Mouse (Mus musculus) forebrain, embryonic 13.5 days (tissue): Measurements from ENCODE around the gene Ndufa7. TPM values are rescaled to one million over a fixed set of nuclear protein-coding genes. Genes with fewer than 3 reads are reported as not detected.

Experiments
- ATAC-seq: fragments of 200-750 bp; cut with Nextera tagmentation; 2 replicates; pipeline ENCODE4 v1.8.0; 2017
- H3K27ac ChIP-seq: fragments of 300-500 bp; sonication (generic); 2 replicates; pipeline ENCODE4 v1.5.1; 2015; ENCODE audit warnings: inconsistent platforms, mild to moderate bottlenecking, moderate library complexity
- H3K27me3 ChIP-seq: fragments of 300-500 bp; sonication (generic); 2 replicates; pipeline ENCODE4 v1.6.1; 2015; ENCODE audit warnings: mild to moderate bottlenecking, inconsistent platforms
- H3K36me3 ChIP-seq: fragments of 300-500 bp; sonication (generic); 2 replicates; pipeline ENCODE4 v1.6.1; 2015; ENCODE audit warnings: mild to moderate bottlenecking, inconsistent platforms; ENCODE audit not compliant: poor library complexity, severe bottlenecking
- H3K4me1 ChIP-seq: fragments of 300-500 bp; sonication (generic); 2 replicates; pipeline ENCODE4 v1.6.1; 2015; ENCODE audit warnings: inconsistent platforms
- H3K4me2 ChIP-seq: fragments of 300-500 bp; sonication (generic); 2 replicates; pipeline ENCODE4 v1.6.1; 2015; ENCODE audit warnings: inconsistent platforms, mild to moderate bottlenecking, moderate library complexity
- H3K4me3 ChIP-seq: fragments of 300-500 bp; sonication (generic); 2 replicates; pipeline ENCODE4 v1.5.1; 2015; ENCODE audit warnings: mild to moderate bottlenecking, inconsistent platforms
- H3K9ac ChIP-seq: fragments of 300-500 bp; sonication (generic); 2 replicates; pipeline ENCODE4 v1.6.1; 2015; ENCODE audit warnings: mild to moderate bottlenecking, inconsistent platforms
- H3K9me3 ChIP-seq: fragments of 300-500 bp; sonication (generic); replicated peaks from 2 replicates; pipeline ENCODE4 v1.6.1; 2016; ENCODE audit warnings: inconsistent platforms
- WGBS: fragments of 180-500 bp; shearing (Covaris S2); methylation state at CpG from one replicate; pipeline ENCODE4 v1.1.7; 2015; 5-methylcytosine and 5-hydroxymethylcytosine counted together
- polyA plus RNA-seq: library from polyadenylated mRNA; unstranded; fragments of >200 nt; fragmentation: Nextera tagmentation; extraction: Ambion mirVana; gene quantifications from 2 replicates; pipeline ENCODE4 v1.2.1, GENCODE M21; 2015

Gene Ndufa7
- 473 and 507 TPM in 2 replicates for polyA plus RNA-seq

DNA sequence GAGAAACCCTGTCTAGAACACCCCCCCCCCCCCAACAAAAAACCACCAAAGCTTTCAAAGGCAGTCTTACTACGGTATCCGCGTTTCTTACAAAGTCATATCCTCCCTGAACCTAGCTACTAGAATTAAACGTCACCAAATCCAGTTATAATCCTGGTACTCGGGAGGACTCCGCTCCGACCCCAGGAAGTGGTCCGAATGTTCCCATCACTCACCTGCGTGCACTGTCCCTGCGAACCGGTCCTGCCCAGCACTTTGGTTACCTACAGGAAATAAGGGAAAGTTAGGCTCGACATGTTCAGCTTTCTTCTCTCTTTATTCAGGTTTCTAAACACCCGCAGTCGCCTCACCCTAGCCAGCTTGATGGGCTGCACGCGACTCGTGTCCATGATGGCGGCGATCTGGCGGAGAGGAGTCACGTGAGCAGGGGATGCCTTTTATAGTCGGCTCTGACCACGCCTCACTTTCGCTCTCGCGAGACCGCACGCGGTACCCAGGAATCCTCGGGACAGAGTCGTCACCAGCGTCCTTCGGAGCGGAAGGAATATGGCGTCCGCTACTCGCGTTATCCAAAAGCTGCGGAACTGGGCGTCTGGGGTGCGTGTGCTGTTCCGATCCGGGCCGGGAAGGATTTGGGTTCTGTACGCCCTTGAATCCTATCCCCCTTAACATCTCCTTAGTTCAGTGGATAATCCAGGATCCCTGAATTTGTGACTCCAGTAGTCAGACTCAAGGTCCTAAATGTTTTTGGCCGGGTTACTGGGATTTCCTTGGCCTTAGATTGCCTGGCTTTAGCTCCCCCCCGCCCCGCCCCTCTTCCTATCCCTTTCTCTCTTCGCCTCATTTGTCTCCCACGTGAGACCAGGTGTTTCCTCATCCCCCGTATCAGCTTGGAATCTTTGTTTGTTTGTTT is at the start of gene Ndufa7, which contains the start of gene Rps28:
Ndufa7 (plus strand) TSS at position 489 of the 913 bp plus-strand sequence.
Rps28 (minus strand) TSS at position 479 of the 913 bp plus-strand sequence.
- under 1% methylated on average over 51 of the region's 51 CpGs for WGBS
- no peaks in the 10 kb centered on the region for H3K9me3 ChIP-seq
- peaks cover 42% of the 10 kb centered on the region for H3K36me3 ChIP-seq
- peak within 1 kb of the TSS; percentile 95 for H3K4me2 ChIP-seq
- H3K27me3 ChIP-seq: no peaks in the 10 kb centered on the region
- H3K27ac ChIP-seq: peak within 1 kb of the TSS; percentile 85
- H3K4me3 ChIP-seq: peak within 1 kb of the TSS; percentile 85
- peak within 1 kb of the TSS; percentile 86 for H3K9ac ChIP-seq
- peaks cover 45% of the 10 kb centered on the region for H3K4me1 ChIP-seq
- peak; percentile 95 for ATAC-seq

- H3K9ac ChIP-seq: no peak overlapping the region
- H3K36me3 ChIP-seq: no peaks in the 10 kb centered on the region
- no peak for ATAC-seq
- no peaks in the 10 kb centered on the region for H3K27me3 ChIP-seq
- H3K9me3 ChIP-seq: no peaks in the 10 kb centered on the region
- peaks cover 13% of the 10 kb centered on the region for H3K4me1 ChIP-seq
- H3K4me2 ChIP-seq: no peak overlapping the region
- 91% methylated on average over 8 of the region's 8 CpGs for WGBS
- H3K27ac ChIP-seq: no peak overlapping the region
- no peak overlapping the region for H3K4me3 ChIP-seq
Measured at GRCm38 (mm10) chr17:33774573-33775155, 49.7 kb upstream of the Ndufa7 start.

GRCm38 (mm10) chr17:33775287-33775686 is 49.1 kb upstream of the Ndufa7 start:
- peaks cover 18% of the 10 kb centered on the region for H3K4me1 ChIP-seq
- no peaks in the 10 kb centered on the region for H3K36me3 ChIP-seq
- H3K9me3 ChIP-seq: no peaks in the 10 kb centered on the region
- over 99% methylated on average over 4 of the region's 4 CpGs for WGBS
- no peak for ATAC-seq
- H3K27ac ChIP-seq: no peak overlapping the region
- H3K4me2 ChIP-seq: no peak overlapping the region
- no peak overlapping the region for H3K9ac ChIP-seq
- no peaks in the 10 kb centered on the region for H3K27me3 ChIP-seq
- H3K4me3 ChIP-seq: no peak overlapping the region

- Histone ChIP-seq H3K27me3 (peaks cover 10% of the 10 kb centered on the region; the same call in 1 of the 2 replicates), H3K9me3 (no peaks in the 10 kb centered on the region), H3K4me3 (no peak overlapping the region), H3K4me1 (peaks cover 35% of the 10 kb centered on the region), H3K4me2 (peak overlapping the region; percentile 16), H3K36me3 (no peaks in the 10 kb centered on the region), H3K9ac (no peak overlapping the region), H3K27ac (0 out of 2 replicates have a peak overlapping the region, but pooled peaks have one; percentile 10)
- 64% methylated on average over 9 of the region's 9 CpGs for WGBS
- peak; percentile 67; the same call in 1 of the 2 replicates for ATAC-seq
Measured at GRCm38 (mm10) chr17:33779271-33779966, 45.0 kb upstream of the Ndufa7 start.

GRCm38 (mm10) chr17:33779967-33780295 is 44.4 kb upstream of the Ndufa7 start:
- peaks cover 10% of the 10 kb centered on the region; the same call in 1 of the 2 replicates for H3K27me3 ChIP-seq
- 90% methylated on average over 5 of the region's 5 CpGs for WGBS
- ATAC-seq: no peak
- H3K4me3 ChIP-seq: no peak overlapping the region
- H3K4me1 ChIP-seq: peaks cover 35% of the 10 kb centered on the region
- no peaks in the 10 kb centered on the region for H3K9me3 ChIP-seq
- H3K4me2 ChIP-seq: peak overlapping the region; percentile 16; the same call in 1 of the 2 replicates
- H3K9ac ChIP-seq: no peak overlapping the region
- H3K36me3 ChIP-seq: no peaks in the 10 kb centered on the region
- H3K27ac ChIP-seq: no peak overlapping the region

GRCm38 (mm10) chr17:33780431-33780830 is 43.9 kb upstream of the Ndufa7 start:
- peaks cover 35% of the 10 kb centered on the region for H3K4me1 ChIP-seq
- H3K4me3 ChIP-seq: no peak overlapping the region
- no peak for ATAC-seq
- H3K27me3 ChIP-seq: peaks cover 10% of the 10 kb centered on the region; the same call in 1 of the 2 replicates
- no peak overlapping the region for H3K9ac ChIP-seq
- WGBS: 91% methylated on average over 5 of the region's 5 CpGs
- H3K27ac ChIP-seq: no peak overlapping the region
- H3K4me2 ChIP-seq: peak overlapping the region; percentile 85
- no peaks in the 10 kb centered on the region for H3K9me3 ChIP-seq
- H3K36me3 ChIP-seq: no peaks in the 10 kb centered on the region

DNA sequence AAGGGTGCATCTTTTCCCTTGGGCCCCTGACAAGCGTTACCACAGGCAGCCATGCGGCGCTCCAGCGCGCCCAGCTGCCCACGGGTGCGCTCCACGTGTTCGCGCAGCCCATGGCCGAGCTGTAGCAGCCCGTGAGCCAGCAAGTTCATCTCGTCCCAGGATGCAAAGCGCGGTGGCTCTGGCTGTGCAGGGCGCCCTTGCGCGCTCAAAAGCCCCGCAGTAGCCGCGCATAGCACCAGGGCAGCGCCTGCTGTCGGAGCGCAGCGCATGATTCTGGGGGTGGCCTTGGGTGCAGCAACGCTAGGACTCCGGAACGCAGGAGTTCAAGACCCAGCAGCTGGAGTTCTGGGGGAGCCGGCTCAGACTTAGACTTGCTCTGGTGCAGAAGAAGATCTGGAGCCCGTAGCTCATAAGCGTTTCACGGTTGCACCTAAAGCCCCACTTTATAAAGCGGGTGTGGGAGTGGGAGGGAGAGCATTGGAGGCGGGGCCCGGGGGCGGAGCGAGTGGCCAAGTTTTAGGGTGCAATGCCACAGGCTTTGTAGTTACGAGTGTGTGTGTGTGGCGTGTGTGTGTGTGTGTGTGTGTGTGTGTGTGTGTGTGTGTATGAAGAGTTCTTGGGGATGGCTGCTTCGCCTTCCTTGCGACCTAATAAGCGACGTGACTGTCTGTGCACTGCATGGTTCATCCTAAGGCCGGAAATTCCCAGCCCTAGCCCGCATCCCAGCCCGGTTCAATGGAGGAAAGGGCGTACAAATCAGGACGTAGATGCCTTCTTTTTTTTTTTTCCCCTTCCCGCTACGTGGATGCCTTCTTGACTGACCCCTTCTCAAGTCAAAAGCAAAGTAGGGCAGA is 43.0 kb upstream of the Ndufa7 start, which contains the start of gene Angptl4:
Angptl4 (minus strand) TSS at position 707 of the 854 bp plus-strand sequence.
- H3K4me3 ChIP-seq: peak within 1 kb of the TSS; percentile 46
- H3K9ac ChIP-seq: peak within 1 kb of the TSS; percentile 58
- 1% methylated on average over 50 of the region's 50 CpGs for WGBS
- H3K27ac ChIP-seq: no peak within 1 kb of the TSS
- H3K27me3 ChIP-seq: peaks cover 10% of the 10 kb centered on the region; the same call in 1 of the 2 replicates
- no peaks in the 10 kb centered on the region for H3K9me3 ChIP-seq
- peaks cover 35% of the 10 kb centered on the region for H3K4me1 ChIP-seq
- peak; percentile 85 for ATAC-seq
- H3K36me3 ChIP-seq: no peaks in the 10 kb centered on the region
- H3K4me2 ChIP-seq: peak within 1 kb of the TSS; percentile 85

DNA sequence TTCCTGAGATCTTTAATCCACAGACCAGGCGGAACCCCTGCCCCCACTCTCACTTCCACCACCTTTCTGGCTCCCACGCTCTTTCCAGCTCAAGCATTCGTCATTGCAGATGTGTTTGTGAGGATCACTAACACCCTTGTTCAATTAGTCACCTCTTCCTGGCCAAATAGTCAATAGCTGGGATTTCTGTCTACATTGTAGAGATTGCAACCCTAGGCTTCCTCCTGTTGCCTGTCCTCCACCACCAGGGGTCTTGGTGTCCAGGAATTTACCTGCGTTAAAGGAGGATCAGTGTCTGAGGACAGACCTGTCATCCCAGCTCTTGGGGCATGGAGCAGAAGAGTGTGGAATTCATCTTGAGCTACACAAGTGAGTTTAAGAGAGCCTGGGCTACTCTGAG is 42.3 kb upstream of the Ndufa7 start:
- H3K9ac ChIP-seq: no peak overlapping the region

DNA sequence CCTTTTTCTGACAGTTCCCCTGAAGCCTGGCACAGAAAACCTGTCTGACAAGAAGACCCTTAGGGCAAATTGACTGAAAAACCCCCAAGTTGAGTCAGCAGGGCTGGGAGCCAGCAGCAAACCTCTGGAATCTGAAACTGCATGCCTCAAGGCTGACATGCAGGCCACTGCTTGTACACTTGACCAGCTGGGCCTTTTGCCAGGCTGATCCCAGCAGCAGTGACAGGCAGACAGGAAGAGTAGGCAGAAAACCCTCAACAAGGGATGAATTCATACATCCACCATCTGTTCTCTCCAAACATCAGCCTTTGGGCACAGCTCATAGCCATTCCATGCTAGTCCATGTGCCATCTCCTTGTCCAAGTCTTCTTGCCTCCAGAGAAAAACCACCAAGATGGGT is 41.0 kb upstream of the Ndufa7 start:
- peaks cover 35% of the 10 kb centered on the region for H3K4me1 ChIP-seq
- no peaks in the 10 kb centered on the region for H3K36me3 ChIP-seq
- ATAC-seq: no peak
- H3K4me3 ChIP-seq: no peak overlapping the region
- H3K9ac ChIP-seq: no peak overlapping the region
- H3K27me3 ChIP-seq: peaks cover 10% of the 10 kb centered on the region; the same call in 1 of the 2 replicates
- no peak overlapping the region for H3K27ac ChIP-seq
- no peak overlapping the region for H3K4me2 ChIP-seq
- H3K9me3 ChIP-seq: no peaks in the 10 kb centered on the region

More for the DNA sequence above, 42.3 kb upstream of the Ndufa7 start:
- Histone ChIP-seq H3K27ac (no peak overlapping the region), H3K4me2 (peak overlapping the region; percentile 85), H3K4me1 (peaks cover 35% of the 10 kb centered on the region), H3K4me3 (peak overlapping the region; percentile 46; the same call in 1 of the 2 replicates), H3K27me3 (peaks cover 10% of the 10 kb centered on the region; the same call in 1 of the 2 replicates), H3K9me3 (no peaks in the 10 kb centered on the region), H3K36me3 (no peaks in the 10 kb centered on the region)
- WGBS: 56% methylated on average over 4 of the region's 4 CpGs
- no peak for ATAC-seq

GRCm38 (mm10) chr17:33784939-33785338 is 39.4 kb upstream of the Ndufa7 start:
- peaks cover 10% of the 10 kb centered on the region; the same call in 1 of the 2 replicates for H3K27me3 ChIP-seq
- H3K9ac ChIP-seq: no peak overlapping the region
- no peaks in the 10 kb centered on the region for H3K9me3 ChIP-seq
- H3K36me3 ChIP-seq: no peaks in the 10 kb centered on the region
- 91% methylated on average over 2 of the region's 2 CpGs for WGBS
- ATAC-seq: no peak
- peaks cover 20% of the 10 kb centered on the region for H3K4me1 ChIP-seq
- H3K4me2 ChIP-seq: no peak overlapping the region
- H3K4me3 ChIP-seq: no peak overlapping the region
- H3K27ac ChIP-seq: no peak overlapping the region

- whole genome bisulfite sequencing: 83% methylated on average over 18 of the region's 18 CpGs
- ATAC-seq: no peak
Measured at GRCm38 (mm10) chr17:33786375-33786774, 38.0 kb upstream of the Ndufa7 start.

More at GRCm38 (mm10) chr17:33786375-33786774, 38.0 kb upstream of the Ndufa7 start:
- Histone ChIP-seq H3K27me3 (peaks cover 10% of the 10 kb centered on the region; the same call in 1 of the 2 replicates), H3K36me3 (no peaks in the 10 kb centered on the region), H3K27ac (no peak overlapping the region), H3K9me3 (no peaks in the 10 kb centered on the region), H3K4me2 (no peak overlapping the region), H3K4me1 (peaks cover 9% of the 10 kb centered on the region), H3K4me3 (no peak overlapping the region), H3K9ac (no peak overlapping the region)
